Mouse (Mus musculus) lung, postnatal 0 days (tissue): ENCODE results near the gene Cox6b1.

Experiments used
- CTCF ChIP-seq: IDR thresholded peaks from 2 replicates; pipeline ENCODE4 v1.5.1; 2016; ENCODE audit warnings: antibody characterized with exemption, mild to moderate bottlenecking
- EP300 ChIP-seq: IDR thresholded peaks from 2 replicates; pipeline ENCODE4 v1.6.1; 2016; ENCODE audit warnings: antibody characterized with exemption, mild to moderate bottlenecking, control low read depth

DNA sequence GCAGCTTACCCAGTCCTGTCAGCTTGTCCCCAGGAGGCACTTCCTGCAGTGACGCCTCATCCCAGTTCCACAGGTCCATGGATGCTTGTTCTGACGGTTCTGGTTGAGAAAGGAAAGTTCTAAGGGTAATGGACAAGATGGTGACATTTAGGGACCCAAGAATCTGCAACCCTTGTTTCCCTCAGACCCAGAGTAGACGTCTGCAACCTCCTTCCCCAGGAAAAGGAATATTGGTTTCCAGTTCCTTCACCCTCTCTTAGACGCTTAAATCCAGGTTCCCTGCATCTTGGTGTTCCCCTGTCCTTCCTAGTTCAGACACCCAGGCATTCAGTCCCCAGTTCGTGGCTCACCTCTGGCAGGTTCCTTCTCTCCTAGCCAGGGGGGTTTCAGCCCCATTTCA lies 9.8 kb upstream of the Cox6b1 start, which contains the start of gene Etv2:
- TF ChIP-seq CTCF (no peak), EP300 (no peak)
